Mouse (Mus musculus) retina, postnatal 7 days (tissue): Measurements from ENCODE around the gene Lima1.

Experiments
- DNase-seq: peaks from one replicate; pipeline ENCODE4 v3.0.0-alpha.2; 2012; ENCODE audit warnings: low read depth, low spot score

The Lima1 gene

DNA sequence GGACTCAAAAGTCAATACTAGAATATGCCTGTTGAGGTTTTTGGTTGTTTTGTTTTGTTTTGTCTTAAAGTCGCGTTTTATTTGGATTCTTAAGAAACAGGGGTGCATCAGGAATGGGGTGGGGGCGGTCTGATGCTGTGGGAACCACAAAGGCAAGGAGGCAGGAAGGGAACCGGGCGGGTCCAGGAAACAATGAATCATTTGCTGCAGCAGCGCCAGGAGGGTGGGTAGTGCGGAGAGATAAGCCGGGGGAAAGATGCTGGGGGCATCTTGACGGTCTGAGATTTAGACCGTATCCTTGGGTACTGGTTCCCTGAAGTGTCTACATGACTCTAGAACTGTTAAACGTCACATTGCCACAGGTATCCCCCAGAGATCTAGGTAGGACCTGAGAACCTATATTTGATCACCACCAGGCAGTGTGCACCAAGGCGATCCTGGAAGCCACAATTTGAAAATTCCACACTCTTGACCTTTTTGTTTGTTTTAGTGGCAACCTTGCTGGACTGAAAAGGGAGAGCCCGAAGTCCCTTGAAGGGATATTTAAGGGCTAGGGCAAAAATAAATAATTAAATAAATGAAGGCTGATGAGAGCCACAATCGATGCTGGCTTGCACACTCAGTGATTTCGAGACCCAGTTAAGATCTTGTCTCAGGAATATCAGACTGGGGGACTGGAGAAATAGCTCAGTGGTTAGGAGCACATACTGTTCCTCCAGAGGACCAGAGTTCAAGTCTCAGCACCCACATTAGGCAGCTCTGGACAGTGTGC is 8.6 kb downstream of the Lima1 start:
- no peak for DNase-seq

DNA sequence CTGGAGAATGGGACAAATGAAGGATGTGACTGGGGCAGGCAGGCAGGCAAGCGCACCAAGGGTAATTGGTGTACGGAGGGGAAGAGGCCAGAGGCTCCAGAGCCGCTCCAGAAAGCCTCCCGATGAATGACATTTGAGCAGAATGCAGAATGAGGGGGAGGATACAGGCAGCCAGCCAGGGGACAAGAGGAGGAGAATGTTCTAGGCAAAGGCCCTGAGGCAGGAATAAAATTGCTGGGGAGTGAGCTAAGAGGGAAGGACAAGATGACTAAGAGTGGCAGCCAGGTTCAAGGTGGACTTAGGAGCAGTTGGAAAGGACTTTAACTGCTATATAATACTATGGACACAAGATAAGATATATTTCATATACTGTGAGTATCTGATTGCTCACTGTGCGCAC is 9.3 kb downstream of the Lima1 start:
- DNase-seq, result no peak

GRCm38 (mm10) chr15:99865494-99865941 is 9.7 kb downstream of the Lima1 start:
- no peak for DNase-seq

GRCm38 (mm10) chr15:99865046-99865445 is 10.2 kb downstream of the Lima1 start:
- DNase-seq, result no peak

DNA sequence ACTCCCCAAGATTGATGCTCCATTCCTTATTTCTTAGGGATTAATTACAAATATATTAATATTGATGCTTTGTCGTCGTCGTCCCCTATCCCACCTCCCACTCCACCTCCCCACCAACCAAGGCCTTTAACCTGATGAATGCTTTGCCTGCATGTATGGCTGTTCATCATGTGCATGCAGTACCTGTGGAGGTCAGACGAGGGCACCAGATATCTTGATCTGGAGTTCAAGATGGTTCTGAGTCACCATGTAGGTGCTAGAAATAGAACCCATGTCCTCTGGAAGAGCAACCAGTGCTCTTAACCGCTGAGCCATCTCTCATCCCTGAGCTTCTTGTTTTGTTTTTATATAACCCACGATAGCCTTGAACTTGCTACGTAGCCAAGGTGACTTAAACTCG is 11.5 kb downstream of the Lima1 start:
- DNase-seq, result no peak

- no peak for DNase-seq
These were observed 11.9 kb downstream of the Lima1 start for GRCm38 (mm10) chr15:99863358-99863757.

DNA sequence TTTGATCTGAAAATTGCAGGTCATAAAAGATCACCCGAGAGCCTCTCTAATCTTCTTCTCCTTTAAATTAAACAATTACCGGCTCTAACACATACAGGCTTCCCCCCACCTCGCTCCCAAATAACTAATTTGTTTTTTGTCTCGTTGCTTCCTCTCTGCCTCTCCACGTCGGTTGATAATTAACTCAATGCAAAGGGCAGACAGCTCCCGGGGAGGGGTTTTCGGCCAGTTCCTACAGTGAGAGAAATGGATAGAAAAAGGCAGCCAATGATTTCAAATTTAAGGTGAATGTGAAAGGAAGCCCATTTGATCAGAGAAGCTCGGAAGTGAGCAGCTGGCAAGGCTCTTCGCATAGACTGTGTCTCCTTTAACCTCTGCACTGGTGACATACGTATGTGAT is 12.8 kb downstream of the Lima1 start:
- DNase-seq, result no peak

GRCm38 (mm10) chr15:99861955-99862354 is 13.3 kb downstream of the Lima1 start:
- DNase-seq, result no peak

GRCm38 (mm10) chr15:99861536-99861935 is 13.7 kb downstream of the Lima1 start:
- no peak for DNase-seq

- no peak for DNase-seq
These were observed 15.4 kb downstream of the Lima1 start for GRCm38 (mm10) chr15:99859644-99860392.

DNA sequence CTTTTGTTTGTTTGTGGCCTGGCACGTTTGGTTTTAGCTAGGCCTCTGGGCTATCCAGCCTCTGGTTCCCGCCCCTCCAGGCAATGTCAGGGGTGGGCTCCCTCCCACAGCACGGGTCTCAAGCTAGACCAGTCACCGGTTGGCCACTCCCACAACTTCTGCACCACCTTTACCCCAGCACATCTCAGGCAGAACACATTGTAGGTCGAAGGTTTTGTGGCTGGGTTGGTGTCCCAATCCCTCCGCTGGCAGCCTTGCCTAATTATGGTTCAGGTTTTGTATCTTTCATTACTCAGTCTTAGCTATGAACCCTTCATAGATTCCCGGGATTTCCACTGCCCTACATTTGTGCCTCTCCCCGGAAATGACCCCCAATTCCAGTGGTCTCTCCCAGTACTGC is 17.8 kb downstream of the Lima1 start:
- DNase-seq, result no peak

DNA sequence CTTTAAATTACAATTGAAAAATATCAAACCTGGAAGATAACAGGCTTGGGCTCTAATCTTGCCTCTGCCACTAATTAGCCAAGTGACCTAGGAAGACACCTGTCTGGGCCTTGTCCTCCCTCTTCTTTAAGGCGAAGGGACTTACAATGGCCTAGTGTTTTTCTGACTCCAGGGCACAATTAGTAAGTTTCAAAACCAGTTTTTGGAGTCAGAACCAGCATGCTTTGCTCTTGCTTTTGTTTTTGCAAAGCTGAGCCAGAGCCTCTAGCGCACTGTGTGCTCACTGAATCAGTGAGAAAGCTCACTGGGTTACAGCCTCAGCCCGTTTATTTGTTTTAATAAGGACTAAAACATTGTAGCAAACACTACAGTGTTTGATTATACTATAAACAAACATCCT is 20.1 kb downstream of the Lima1 start:
- DNase-seq, result no peak

DNA sequence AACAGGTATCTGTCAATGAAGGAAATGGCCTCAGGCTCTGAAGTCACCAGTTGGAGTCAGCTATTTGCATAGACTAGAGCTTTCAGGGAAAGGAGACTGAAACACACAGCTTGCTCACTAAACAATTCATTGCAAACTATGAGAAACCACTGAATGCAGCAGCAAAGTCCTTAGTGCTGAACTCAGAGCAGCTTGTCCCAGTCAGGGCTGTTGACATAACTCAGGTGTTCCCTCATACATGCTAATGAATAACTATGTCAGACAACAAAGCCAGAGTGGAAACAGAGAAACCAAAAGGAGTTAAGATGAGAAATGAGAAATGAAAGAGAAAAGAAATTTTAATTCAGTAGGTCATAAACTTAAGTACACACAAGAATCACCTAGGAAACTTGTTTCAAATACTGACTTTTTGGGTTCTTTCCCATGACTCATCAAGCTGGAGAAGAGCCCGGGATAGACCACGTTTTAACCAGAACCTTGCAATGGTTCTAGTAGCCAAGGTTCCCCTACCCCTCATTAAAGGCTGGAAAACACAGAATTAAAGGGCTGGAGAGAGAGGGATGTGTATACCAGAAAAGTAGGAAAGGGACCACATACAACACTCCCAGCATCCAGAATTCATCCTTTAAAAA is 22.5 kb downstream of the Lima1 start:
- DNase-seq, result no peak

DNA sequence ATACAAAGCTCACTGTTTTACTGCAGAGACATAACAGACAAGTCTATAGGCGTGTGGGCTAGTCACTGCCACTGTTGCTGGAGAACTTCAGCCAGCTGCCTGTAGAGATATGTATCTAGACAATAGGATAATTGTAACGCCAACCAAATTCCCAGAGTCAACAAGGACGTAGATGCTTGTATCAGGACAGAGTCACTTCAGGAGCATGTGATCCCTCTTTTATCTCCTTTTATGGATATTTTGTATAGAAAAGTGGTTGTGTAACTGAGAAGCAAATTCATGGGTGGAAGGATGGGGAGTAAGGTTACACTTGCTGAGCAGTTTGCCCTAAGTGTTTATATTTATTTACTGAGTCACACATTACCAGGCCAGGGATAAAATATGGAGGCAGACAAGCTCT is 25.0 kb downstream of the Lima1 start:
- DNase-seq, result no peak

- no peak for DNase-seq
These were observed 27.3 kb downstream of the Lima1 start for GRCm38 (mm10) chr15:99847937-99848336.

- no peak for DNase-seq
These were observed 27.9 kb downstream of the Lima1 start for GRCm38 (mm10) chr15:99847207-99847881.

GRCm38 (mm10) chr15:99846633-99847032 is 28.6 kb downstream of the Lima1 start:
- DNase-seq, result no peak

DNA sequence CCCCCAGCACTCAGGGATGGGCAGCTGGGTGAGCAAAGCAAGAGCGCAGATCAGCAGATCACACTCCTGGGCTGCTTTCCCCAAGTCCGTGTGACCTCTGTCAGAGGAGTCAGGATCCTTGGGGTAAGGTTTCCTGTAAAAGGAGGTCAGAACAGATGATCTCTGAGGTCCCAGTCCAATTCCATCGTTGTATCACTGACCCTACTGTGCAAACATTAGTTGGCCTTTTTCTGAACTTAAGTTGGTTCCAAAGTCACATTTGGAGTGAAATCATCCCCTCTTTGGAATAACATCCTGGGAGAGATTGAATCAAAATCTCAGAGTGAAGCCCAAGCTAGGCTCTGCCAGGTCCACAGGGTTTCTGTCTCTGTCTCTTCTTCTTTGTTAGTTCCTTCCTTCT is 31.4 kb downstream of the Lima1 start:
- no peak for DNase-seq

- no peak for DNase-seq
These were observed 35.3 kb downstream of the Lima1 start for GRCm38 (mm10) chr15:99839910-99840309.

GRCm38 (mm10) chr15:99839165-99839840 is 36.0 kb downstream of the Lima1 start:
- no peak for DNase-seq

DNA sequence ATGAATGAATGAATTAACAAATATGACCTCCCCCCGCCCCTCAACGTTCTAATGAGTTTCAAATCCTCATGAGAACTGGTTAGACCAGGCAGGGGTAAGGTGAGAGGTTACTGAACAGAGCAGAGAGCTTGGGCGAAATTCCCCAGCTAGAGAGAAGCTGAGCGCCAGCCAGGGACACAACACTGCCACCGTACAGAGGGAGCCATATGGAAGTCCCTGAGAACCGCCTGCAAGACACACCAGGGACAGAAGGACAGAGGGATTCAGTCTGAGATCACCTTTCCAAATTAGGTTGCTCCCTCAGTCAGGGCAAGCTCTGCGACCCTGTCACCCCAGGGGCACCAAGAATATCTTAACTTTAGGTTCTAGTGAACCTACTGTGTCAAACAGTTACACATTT is 37.7 kb downstream of the Lima1 start:
- no peak for DNase-seq
